ENCODE assay signal across 8 mouse cellular contexts in genomic region chr17:56672941-56673646, GRCm38 (mm10). TPM values are rescaled to one million over a fixed set of nuclear protein-coding genes. Genes with fewer than 3 reads are reported as not detected.
DNase-seq lines count a peak whose midpoint lies in the region; ATAC-seq and TF ChIP-seq lines count a peak whose summit lies in the region.

Gene Ranbp3, plus strand, starts transcription at chr17:56673294.

- no peak for TF ChIP-seq EP300 in heart, postnatal 0 days (IDR thresholded peaks at IDR 0.05; ENCODE audit: low read depth)

- peak within 1 kb of the TSS; percentile 90 for H3K27ac ChIP-seq in forebrain, embryonic 12.5 days
- H3K27ac ChIP-seq in heart, postnatal 0 days (ENCODE audit: low read depth), result peak within 1 kb of the TSS; percentile 88
- peak within 1 kb of the TSS; percentile 91 for H3K27ac ChIP-seq in liver, embryonic 16.5 days (ENCODE audit: low read length)
- peak within 1 kb of the TSS; percentile 88 for H3K27ac ChIP-seq in neural tube, embryonic 13.5 days (replicated peaks)
- peak within 1 kb of the TSS; percentile 95 for H3K27ac ChIP-seq in testis, adult 2 months (ENCODE audit: control insufficient read depth, insufficient read depth, low read depth, low read length)

- peaks cover 36% of the 10 kb centered on the region for H3K36me3 ChIP-seq in E14TG2a.4 (ENCODE audit: insufficient read depth, low read length)
- H3K36me3 ChIP-seq in forebrain, embryonic 12.5 days (replicated peaks), result peaks cover 27% of the 10 kb centered on the region
- peaks cover 13% of the 10 kb centered on the region; the same call in 1 of the 2 replicates for H3K36me3 ChIP-seq in heart, postnatal 0 days (replicated peaks; ENCODE audit: control insufficient read depth, insufficient read depth, low read length)
- H3K36me3 ChIP-seq in liver, embryonic 16.5 days (ENCODE audit: control insufficient read depth, insufficient read depth), result peaks cover 10% of the 10 kb centered on the region; the same call in 1 of the 2 replicates
- peaks cover 23% of the 10 kb centered on the region for H3K36me3 ChIP-seq in neural tube, embryonic 13.5 days
- H3K36me3 ChIP-seq in testis, adult 2 months (ENCODE audit: control insufficient read depth, insufficient read depth, low read length), result no peaks in the 10 kb centered on the region

- peak within 1 kb of the TSS; percentile 80 for H3K4me2 ChIP-seq in forebrain, embryonic 12.5 days
- H3K4me2 ChIP-seq in heart, postnatal 0 days (ENCODE audit: low read depth, low read length), result peak within 1 kb of the TSS; percentile 91
- peak within 1 kb of the TSS; percentile 76 for H3K4me2 ChIP-seq in liver, embryonic 16.5 days (ENCODE audit: low read depth, low read length)
- H3K4me2 ChIP-seq in neural tube, embryonic 13.5 days, result peak within 1 kb of the TSS; percentile 89

- TF ChIP-seq POLR2A in testis, adult 2 months (IDR thresholded peaks at IDR 0.05; ENCODE audit: control insufficient read depth, low read depth, low read length), result peak; percentile 70

- H3K27me3 ChIP-seq in E14TG2a.4 (ENCODE audit: insufficient read depth, low read length), result peaks cover 12% of the 10 kb centered on the region
- peaks cover 6% of the 10 kb centered on the region for H3K27me3 ChIP-seq in forebrain, embryonic 12.5 days
- H3K27me3 ChIP-seq in heart, postnatal 0 days (ENCODE audit: control insufficient read depth, insufficient read depth, low read length), result no peaks in the 10 kb centered on the region
- H3K27me3 ChIP-seq in liver, embryonic 16.5 days (ENCODE audit: control insufficient read depth, insufficient read depth, low read depth, low read length), result peaks cover 7% of the 10 kb centered on the region
- peaks cover 6% of the 10 kb centered on the region for H3K27me3 ChIP-seq in neural tube, embryonic 13.5 days
- H3K27me3 ChIP-seq in testis, adult 2 months (ENCODE audit: control insufficient read depth, insufficient read depth, low read length), result no peaks in the 10 kb centered on the region

- peaks cover 54% of the 10 kb centered on the region for H3K4me1 ChIP-seq in E14TG2a.4 (replicated peaks; ENCODE audit: low read depth, low read length)
- peaks cover 45% of the 10 kb centered on the region for H3K4me1 ChIP-seq in forebrain, embryonic 12.5 days
- peaks cover 10% of the 10 kb centered on the region for H3K4me1 ChIP-seq in heart, postnatal 0 days (ENCODE audit: control insufficient read depth, insufficient read depth)
- peaks cover 23% of the 10 kb centered on the region for H3K4me1 ChIP-seq in liver, embryonic 16.5 days (ENCODE audit: control insufficient read depth, low read depth, low read length)
- peaks cover 44% of the 10 kb centered on the region for H3K4me1 ChIP-seq in neural tube, embryonic 13.5 days (replicated peaks)
- peaks cover 10% of the 10 kb centered on the region for H3K4me1 ChIP-seq in testis, adult 2 months (ENCODE audit: control insufficient read depth, insufficient read depth, low read length)

- TF ChIP-seq CTCF in E14TG2a.4 (conservative IDR thresholded peaks at IDR 0.05; ENCODE audit: low read length), result no peak
- no peak for TF ChIP-seq CTCF in heart, postnatal 0 days (IDR thresholded peaks at IDR 0.05; ENCODE audit: low read depth)
- TF ChIP-seq CTCF in testis, adult 2 months (IDR thresholded peaks at IDR 0.05; ENCODE audit: control insufficient read depth, insufficient read depth, insufficient replicate concordance, low read depth, low read length), result no peak

- under 1% methylated on average over 62 of the region's 66 CpGs for WGBS in forebrain, embryonic 12.5 days
- under 1% methylated on average over 48 of the region's 66 CpGs for WGBS in heart, postnatal 0 days
- under 1% methylated on average over 62 of the region's 66 CpGs for WGBS in liver, embryonic 16.5 days (ENCODE audit: insufficient replicate concordance)
- under 1% methylated on average over 66 of the region's 66 CpGs for WGBS in neural tube, embryonic 13.5 days

- peak; percentile 99 for DNase-seq in c-Kit-positive CD71-positive TER-119-positive erythroid progenitor cells, embryonic 14.5 days (ENCODE audit: low spot score)
- DNase-seq in heart, postnatal 0 days (ENCODE audit: low spot score), result peak; percentile 99
- DNase-seq in kidney, postnatal 4 days, result peak; percentile 99 to 100

- peak within 1 kb of the TSS; percentile 99 for H3K9ac ChIP-seq in forebrain, embryonic 12.5 days
- peak within 1 kb of the TSS; percentile 94 for H3K9ac ChIP-seq in heart, postnatal 0 days (replicated peaks; ENCODE audit: low read depth, low read length)
- peak within 1 kb of the TSS; percentile 96 for H3K9ac ChIP-seq in liver, embryonic 16.5 days (ENCODE audit: low read depth, low read length)
- peak within 1 kb of the TSS; percentile 96 for H3K9ac ChIP-seq in neural tube, embryonic 13.5 days

- ATAC-seq in forebrain, embryonic 12.5 days (ENCODE audit: low FRiP score), result peak; percentile 94
- peak; percentile 96 for ATAC-seq in heart, postnatal 0 days (ENCODE audit: insufficient read depth, low read depth)
- ATAC-seq in liver, embryonic 16.5 days (ENCODE audit: low read depth), result peak; percentile 94
- peak; percentile 82 for ATAC-seq in neural tube, embryonic 13.5 days (ENCODE audit: low read depth)

- no peaks in the 10 kb centered on the region for H3K9me3 ChIP-seq in E14TG2a.4 (ENCODE audit: low read length)
- no peaks in the 10 kb centered on the region for H3K9me3 ChIP-seq in forebrain, embryonic 12.5 days
- H3K9me3 ChIP-seq in heart, postnatal 0 days (replicated peaks; ENCODE audit: control insufficient read depth, low read length), result no peaks in the 10 kb centered on the region
- no peaks in the 10 kb centered on the region for H3K9me3 ChIP-seq in liver, embryonic 16.5 days (replicated peaks; ENCODE audit: control insufficient read depth, low read length)
- H3K9me3 ChIP-seq in neural tube, embryonic 13.5 days, result no peaks in the 10 kb centered on the region

- peak within 1 kb of the TSS; percentile 98 for H3K4me3 ChIP-seq in E14TG2a.4 (replicated peaks; ENCODE audit: low read length)
- H3K4me3 ChIP-seq in forebrain, embryonic 12.5 days (replicated peaks), result peak within 1 kb of the TSS; percentile 100
- peak within 1 kb of the TSS; percentile 77 for H3K4me3 ChIP-seq in heart, postnatal 0 days (ENCODE audit: low read depth, low read length)
- H3K4me3 ChIP-seq in liver, embryonic 16.5 days (ENCODE audit: low read depth, low read length), result peak within 1 kb of the TSS; percentile 92
- peak within 1 kb of the TSS; percentile 97 for H3K4me3 ChIP-seq in neural tube, embryonic 13.5 days
- peak within 1 kb of the TSS; percentile 94 for H3K4me3 ChIP-seq in testis, adult 2 months (ENCODE audit: control insufficient read depth, low read depth, low read length)

RNA-seq across cellular contexts. Expression of gene Ranbp3, which starts in this region (rescaled TPM):
- 119 and 121 TPM in 2 replicates for polyA plus RNA-seq in forebrain, embryonic 12.5 days (2016; fragmentation: Nextera tagmentation; extraction: Ambion mirVana)
- 60.9 and 64.7 TPM in 2 replicates for total RNA-seq in heart, postnatal 0 days (2014; rRNA removed; ENCODE audit: low replicate concordance)
- 38.8 and 40.6 TPM in 2 replicates for polyA plus RNA-seq in heart, postnatal 0 days (2015; fragmentation: Nextera tagmentation; extraction: Ambion mirVana)
- 35.9 and 37.0 TPM in 2 replicates for polyA plus RNA-seq in liver, embryonic 16.5 days (2015; fragmentation: Nextera tagmentation; extraction: Ambion mirVana)
- 90.7 and 94.7 TPM in 2 replicates for polyA plus RNA-seq in neural tube, embryonic 13.5 days (2015; fragmentation: Nextera tagmentation; extraction: Ambion mirVana)
- 98.4 and 120 TPM in 2 replicates for polyA plus RNA-seq in testis, adult 2 months (2012; rRNA removed)

Comparison
In these comparisons a context has a peak if more than half of its experiments do, and no peak if none do; other contexts are left out.
1. Peak in every context shown above with its lines: DNase-seq, ATAC-seq, H3K4me3 ChIP-seq and H3K27ac ChIP-seq.